Mouse (Mus musculus) spleen, postnatal 36 days (tissue): Measurements from ENCODE around the gene Bckdk.
A peak's percentile ranks its signal among the peaks of the same experiment; 100 is the strongest.

Experiments
- DNase-seq, 2 experiments: peaks; one replicate each; pipeline ENCODE4 v3.0.0; 2022; ENCODE audit warnings: low spot score in 2 of 2, mixed read lengths in 1 of 2

Gene Bckdk

DNA sequence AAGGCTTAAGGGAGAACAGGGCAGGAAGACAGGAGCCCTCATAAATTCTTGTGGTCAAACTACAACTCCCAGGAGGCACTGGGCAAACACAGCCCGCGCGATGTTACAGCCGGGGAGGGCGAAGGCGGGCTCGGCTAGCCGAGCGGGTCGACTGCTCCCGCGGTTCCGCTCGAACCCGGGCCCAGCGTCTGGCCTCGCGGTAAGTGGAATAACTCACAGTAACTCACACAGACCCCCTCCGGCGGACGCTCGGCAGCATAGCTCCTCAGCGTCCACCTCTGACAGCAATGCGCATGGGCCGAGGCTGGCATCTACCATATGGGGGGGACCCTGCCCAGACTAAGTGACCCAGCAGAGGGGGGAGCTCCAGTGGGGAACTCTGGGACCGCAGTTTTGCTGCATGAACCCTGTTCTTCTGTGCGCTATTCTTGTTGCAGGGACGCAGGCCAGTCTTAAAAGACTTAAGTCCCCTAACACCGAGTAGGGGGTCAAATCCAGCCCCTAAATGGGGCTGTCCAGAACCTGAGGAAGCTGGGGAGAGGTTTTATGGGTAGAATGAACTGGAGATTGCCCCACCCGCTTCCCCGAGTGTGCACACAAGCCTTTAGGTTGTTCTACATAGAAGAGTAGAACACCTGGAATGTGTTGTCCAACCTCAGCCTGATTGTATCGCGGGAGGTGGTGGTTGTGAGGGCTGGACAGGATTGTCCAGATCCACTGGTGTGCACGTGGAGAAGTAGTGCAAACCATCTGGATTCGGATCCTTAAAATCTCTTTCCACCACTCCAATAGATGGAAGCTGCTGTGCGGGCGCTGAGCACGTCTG lies at the start of gene Bckdk:
Gene Bckdk, plus strand, starts transcription at position 112 of the 826 bp plus-strand sequence.
- peak; percentile 78 to 80 for DNase-seq

DNA sequence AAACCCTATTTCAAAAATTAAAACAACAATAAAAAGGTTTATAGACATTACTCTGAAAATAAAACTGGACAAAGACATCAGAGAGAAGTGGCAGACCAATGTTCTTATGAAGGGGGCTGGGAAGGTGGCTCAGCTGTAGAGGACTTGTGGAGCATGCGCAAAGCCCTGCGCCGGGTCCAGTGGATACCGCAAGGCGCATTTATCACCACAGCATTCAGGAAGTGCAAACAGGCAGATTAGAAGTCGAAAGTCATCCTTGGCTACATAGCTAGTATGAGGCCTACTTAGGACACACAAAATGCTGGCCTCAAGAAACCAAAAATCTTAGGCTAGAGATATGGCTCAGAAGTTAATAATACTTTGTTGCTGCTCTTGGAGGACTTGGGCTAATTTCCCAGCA lies 45.6 kb upstream of the Bckdk start:
- DNase-seq: no peak

DNA sequence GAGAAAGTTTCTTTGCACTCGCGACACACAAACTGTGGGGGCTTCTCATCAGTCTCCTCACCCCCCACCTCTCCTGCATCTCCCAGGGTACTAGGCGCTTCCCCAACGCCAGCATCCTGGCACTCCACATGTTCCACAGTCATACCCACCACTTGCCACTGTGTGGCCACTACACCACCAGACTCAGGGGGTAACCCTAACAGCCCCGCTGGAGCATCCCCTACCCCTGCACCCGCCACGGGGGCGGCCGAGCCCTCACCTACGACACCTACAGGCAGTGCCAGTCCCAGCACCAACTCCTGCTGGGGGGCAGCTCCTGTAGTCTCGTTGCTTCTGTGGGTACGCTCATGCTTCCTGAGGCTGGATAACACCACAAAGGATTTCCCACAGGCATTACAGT lies 37.4 kb upstream of the Bckdk start:
- no peak for DNase-seq

DNA sequence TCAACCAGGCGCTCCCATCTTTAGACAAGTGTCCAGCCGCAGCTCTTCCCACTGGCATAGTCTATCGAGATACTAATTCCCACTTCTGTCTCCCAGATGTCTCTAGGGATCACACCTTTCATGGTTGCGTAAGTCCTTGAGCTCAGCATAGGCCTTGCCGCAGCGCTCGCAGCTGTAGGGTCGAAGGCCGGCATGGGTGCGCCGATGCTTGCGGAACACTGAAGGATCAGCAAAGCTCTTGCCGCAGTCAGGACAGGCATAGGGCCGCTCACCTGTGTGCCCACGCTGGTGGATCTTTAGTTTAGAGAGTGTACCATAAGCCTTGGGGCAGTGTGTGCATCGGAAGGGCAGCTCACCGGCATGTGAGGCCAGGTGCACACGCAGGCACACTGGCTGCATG lies 36.2 kb upstream of the Bckdk start:
- DNase-seq: no peak

DNA sequence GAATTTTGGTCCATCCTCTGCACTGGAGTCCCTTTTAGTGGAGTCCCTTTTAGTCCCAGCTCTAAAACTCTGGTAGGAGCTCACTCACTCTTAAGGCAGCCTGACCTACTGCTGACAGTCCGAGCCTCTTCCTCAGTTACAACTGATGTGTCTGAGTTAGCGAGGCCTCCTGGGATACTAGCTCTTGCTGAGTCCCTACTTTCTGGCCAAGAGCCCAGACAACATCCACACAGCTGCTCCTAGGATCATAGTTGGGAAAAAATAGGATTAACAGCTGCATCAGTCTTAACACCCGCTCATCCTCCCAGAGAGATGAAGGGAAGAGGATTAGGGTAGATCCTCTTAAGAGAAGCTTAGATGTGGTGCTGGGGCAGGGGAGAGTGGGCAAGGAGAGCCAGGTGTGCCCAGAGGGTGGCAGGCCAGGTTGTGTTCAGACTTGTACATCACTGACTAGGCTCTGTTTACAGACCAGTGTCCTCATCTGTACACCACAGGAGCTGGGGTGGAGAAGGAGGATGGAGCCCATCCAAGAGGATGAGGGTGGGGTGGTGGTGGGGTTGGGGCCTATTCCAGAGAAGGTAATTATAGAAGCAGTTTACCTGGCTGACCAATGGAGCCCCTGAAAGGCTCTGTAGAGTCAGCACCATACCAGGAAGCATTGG lies 34.6 kb upstream of the Bckdk start:
- DNase-seq: no peak

DNA sequence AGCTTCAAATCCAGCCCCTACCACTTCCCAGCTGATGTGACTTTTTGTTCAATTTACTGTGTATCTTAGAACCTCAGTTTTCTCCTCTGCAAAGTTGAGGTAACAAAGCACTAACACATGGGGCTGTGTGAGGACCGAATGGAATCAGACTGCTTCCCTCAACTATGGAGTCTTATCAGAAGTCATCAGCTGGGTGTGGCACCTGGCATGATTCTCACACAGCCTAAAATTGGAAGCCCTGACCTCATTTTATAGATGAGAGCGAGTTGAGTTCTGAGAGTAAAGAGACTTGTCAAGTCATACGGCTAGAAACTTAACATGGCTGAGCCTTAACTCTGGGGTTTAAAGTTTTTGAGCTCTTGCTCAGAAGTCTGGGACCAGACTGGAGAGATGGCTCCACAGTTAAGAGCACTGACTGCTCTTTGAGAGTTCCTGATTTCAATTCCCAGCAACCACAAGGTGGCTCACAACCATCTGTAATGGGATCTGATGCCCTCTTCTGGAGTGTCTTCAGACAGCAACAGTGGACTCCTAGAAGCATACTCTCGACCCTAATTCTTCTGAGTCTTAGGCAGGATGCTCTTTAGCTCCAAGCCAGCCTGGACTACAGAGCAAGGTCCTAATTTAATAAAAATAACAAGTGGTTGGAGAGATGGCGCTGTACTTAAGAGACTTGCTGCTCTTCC lies 33.6 kb upstream of the Bckdk start:
- DNase-seq: no peak

DNA sequence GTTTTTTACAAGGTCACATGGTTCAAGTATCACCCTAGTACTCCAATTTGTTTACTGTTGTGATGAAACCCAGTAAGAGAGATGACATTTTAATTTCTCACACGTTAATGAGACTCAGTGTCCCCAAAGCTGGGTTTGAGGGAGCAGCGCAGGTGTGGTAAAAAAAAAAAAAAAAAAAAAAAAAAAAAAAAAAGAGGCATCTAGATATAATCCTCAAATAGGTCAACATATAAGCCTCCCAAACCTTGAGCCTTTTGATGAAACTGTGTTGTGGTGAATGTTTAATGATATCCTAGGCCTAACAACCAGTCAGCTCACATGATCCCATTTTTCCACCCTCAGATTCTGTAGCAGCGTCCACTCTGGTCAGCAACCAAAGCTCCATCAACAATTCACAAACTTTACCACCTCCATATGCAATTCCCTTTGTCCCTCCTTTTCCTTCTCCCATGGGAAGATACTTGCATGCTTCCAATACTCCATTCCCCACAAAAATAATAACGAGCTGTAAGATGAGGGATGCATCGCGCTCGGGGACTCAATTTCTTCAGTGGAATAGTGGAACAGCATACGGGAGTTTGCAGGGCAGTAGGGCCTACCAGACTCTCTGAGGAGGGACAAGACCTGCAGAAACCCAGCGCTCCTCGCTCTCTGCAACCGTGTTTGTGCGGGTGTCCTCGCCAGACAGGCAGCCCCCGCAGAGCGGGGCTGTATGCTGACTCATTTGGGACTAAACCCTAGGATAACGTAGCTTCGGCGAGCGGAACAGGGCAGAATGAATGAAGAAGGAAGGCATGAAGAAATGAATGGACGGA lies 28.9 kb upstream of the Bckdk start:
- DNase-seq: no peak

DNA sequence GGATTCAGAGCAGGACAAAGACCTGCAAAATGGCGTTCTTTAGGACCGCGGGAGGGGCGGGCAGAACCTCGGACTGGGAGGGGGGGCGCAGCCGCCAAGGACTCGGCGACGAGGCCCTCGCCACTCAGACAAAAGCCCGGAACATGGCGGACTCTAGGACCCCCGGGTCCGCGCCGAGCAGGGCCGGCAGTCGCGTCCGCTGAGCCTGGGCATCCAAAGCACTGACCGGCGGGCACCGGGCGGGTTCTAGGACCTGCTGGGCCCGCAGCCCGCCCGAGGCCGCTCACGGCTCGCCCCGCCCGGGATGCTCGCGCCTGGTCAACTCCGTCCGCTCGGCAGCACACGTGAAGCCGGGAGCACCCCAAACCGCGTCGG lies 28.3 kb upstream of the Bckdk start:
- peak; percentile 91 to 94 for DNase-seq

DNA sequence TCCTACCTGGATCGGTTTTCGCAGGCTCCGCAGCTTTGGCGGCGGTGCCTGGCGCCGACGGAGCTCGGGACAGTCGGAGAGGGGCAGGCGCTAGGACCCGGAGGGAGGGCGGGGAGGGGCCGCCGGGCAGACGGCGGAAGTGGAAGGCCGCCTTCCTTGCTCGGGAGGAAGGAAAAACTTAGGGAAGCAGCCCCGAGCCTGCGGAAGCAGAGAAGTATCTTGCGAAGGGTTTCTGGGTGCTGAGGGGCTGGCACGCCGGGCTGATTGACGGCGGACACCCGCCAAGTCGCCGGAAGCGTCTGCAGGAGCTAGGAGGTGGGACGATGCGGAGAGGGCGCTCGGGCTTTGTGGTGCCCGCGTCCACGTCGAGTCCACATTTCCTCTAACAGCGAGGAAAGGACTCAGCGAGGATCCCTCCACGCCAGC lies 27.8 kb upstream of the Bckdk start, which contains the start of gene Zfp646:
Gene Zfp646, plus strand, starts transcription at position 181 of the 426 bp plus-strand sequence.
- DNase-seq: peak; percentile 73

DNA sequence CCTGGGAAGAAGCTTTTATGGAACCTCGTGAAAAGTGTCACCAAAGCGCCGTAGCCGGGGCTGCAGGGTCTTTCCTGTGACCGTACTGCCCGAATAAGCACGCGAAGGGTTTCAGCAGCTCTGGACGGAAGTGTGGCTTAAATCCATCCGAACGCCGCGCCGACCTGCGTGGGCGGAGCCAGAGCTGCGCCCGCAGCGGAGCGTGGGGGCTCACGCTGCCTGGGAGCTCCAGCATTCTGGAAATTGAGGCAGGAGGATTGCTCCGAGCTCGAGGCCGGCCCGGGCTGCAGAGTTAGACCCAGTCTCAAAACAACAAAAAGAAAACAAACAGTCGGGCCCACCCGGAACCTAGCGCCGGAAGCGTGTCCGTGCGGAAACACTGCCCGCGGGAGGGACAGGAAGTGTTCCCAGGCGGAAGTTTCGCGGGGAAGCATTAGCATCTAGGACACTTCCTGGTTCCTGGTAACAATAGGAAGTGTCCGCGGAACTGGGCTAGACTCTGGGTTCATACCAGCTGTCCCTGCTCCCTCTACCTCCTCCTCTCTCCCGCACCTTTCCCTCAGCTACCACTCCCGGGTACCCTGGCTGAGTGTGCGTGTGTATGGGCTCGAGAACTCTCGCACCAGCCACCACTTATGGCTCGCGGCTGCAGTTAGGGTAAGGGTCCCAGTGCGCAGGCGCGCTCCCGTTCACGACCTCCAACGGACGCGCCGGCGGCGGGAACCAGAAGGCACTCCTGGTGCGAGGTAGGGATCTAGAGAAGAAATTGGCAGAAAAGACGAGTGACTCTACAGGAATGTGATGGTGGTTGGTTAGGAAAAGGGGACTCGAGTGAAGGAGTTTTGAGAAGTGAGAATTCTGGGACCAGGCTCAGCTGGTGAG lies 27.2 kb upstream of the Bckdk start, which contains the start of gene Zfp668:
Gene Zfp668, minus strand, starts transcription at position 362 of the 882 bp plus-strand sequence.
- DNase-seq: peak; percentile 85 to 90

DNA sequence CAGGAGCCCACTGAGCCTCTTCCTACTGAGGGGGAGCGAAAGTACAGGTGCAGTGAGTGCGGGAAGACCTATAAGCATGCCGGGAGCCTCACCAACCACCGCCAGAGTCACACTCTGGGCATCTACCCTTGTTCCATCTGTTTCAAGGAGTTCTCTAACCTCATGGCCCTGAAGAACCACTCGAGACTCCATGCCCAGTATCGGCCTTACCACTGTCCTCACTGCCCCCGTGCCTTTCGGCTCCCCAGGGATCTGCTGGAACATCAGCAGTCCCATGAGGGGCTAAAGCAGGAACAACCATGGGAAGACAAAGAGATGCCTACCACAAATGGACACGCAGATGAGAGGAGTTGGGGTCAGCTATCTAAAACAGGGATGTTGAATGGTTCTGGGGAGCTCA lies 24.6 kb upstream of the Bckdk start:
- DNase-seq: no peak

DNA sequence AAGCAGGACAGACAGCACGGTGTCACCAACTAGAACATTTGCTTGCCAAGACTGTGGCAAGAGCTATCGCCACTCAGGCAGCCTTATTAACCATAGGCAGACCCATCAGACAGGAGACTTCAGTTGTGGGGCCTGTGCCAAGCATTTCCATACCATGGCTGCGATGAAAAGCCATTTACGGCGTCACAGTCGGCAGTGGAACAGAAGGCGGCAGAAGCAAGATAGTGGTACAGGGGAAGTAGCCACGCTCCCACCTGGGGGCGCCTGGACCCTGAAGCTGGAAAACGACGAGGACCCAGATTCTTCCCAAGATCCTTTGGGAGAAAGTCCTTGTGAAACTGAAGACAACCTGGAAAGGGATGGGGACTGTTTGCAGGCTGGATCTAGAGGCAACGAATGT lies 23.5 kb upstream of the Bckdk start:
- DNase-seq: no peak

DNA sequence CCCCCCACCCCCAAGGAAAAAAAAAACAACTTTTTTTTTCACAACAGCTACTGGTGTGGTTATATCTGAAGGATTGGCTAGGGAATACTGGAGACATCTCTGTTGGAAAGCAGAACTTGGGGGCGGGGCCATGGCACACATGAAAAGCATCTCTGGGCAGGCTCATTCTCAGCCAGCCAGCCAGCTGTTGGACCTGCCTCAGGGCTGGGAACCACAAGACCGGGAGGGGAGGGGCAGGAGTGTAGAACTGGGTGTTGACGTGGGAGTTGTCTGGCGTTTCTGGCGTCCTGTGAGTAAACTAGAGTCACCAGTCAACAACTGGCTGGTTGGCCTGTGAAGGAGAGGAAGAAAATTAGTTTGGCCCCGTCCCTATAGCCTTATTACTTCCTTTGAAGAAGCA lies 17.9 kb upstream of the Bckdk start:
- no peak for DNase-seq

DNA sequence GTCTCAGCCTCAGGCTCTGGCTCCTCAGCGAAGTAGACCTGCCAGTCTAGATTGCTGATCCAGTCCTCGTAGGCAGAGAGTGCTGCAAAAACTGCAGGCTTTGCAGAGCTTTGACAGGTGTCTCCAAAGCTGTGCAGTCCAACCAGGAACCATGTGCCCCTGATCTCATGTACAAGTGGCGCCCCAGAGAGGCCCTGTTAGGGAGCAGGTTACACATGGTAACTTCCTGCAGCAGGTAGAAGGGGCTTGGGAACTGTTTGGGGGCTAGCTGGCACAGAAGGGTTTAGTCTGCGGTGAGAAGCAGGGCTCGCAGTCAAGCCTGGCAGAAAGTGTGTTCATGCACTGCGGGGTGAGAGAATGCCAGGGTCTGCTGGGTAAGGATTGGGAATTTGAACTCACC lies 17.3 kb upstream of the Bckdk start:
- no peak for DNase-seq

DNA sequence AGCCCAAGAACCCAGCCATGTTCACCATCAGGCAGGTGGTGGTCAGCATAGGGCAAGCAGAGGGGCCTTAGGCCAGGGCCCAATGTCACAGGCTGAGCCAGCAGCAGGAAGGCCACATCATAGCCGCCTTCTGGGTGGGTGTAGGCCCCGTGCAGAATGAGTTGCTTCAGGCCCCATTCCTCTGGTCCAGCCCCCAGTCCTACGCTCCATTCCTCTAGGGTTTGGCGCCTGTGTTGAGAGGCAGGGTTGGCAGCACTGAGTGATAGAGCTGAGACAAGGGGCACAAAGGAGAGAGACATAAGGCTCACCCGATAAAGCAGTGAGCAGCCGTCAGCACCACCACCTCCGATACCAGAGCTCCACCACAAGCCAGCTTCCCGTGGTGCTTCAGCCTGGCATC lies 16.7 kb upstream of the Bckdk start:
- no peak for DNase-seq

DNA sequence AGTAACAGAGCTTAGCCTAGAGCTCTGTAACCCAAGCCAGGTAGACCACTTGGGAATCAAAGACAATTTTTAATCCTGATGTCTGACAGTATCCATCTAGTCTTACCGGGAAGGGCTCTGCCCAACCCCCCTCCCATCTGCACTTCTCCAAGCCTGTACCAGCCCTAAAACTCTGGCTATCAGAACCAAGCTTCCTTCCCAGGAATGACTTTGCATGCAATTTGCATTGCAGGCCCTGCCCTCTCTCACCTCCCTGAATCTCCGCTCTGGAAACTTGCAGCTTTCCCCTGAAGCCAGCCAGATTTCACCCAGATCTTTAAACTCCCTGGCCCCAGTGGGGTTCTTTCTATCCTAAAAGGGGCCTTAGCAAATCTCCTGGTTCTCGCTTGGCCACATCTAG lies 16.1 kb upstream of the Bckdk start:
- no peak for DNase-seq

DNA sequence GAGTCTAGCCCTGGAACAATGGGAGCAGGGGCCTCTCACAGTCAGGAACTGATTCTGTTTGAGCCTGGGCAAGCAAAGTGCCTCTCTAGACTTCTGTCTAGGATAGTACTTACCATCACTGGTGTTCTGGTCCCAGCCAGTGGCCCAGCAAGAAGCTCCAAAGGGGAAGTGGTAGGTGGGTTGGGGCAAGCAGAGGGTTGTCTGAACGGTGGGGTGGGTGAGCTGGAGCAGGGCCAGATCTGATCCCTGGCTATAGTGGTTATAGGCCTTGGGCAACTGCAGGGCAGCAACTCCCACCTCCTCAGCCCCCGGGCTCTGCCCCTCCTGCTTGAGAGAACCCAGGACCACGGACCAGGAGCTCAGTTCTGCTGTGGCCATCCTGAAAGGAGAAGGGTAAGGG lies 15.1 kb upstream of the Bckdk start:
- no peak for DNase-seq

DNA sequence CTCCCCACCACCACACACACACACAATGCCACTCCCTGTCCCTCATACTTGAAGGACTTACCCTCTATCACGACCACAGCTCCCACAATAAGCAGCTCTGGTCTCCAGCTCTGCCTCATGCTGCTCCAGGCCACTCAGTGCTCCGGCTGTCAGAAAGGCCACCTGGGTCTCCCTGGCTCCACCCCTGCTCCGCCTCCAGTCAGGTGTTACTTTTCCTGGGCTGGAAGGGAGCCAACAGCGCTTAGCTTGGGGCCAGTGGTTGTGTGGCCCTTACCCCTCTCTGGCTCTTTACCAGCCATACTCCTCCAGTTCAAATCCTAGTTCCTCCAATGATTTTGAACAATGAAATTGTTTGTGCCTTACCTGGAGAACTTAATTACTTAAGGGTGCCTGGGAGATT lies 13.1 kb upstream of the Bckdk start, which contains the start of gene Prss53:
Gene Prss53, minus strand, starts transcription at position 173 of the 400 bp plus-strand sequence.
- DNase-seq: no peak

DNA sequence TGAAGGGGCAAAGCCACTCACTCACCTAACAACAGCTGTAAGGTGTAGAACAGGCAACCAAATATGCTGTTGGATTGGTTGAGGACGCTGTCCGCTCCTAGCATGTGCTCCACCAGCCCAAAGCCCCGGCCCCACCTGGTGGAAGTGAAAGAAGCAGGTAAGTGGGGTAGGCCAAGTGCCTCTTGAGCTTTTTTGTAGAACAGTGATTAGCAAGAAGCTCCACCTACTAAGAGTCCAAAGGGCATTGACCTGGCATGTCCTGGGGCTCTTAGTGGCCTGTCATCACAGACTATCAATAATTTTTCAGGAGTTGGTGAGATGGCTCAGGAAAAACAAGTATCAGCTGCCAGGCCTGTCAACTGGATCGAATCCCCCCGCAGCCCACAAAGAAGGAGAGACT lies 9.4 kb upstream of the Bckdk start:
- DNase-seq: no peak

DNA sequence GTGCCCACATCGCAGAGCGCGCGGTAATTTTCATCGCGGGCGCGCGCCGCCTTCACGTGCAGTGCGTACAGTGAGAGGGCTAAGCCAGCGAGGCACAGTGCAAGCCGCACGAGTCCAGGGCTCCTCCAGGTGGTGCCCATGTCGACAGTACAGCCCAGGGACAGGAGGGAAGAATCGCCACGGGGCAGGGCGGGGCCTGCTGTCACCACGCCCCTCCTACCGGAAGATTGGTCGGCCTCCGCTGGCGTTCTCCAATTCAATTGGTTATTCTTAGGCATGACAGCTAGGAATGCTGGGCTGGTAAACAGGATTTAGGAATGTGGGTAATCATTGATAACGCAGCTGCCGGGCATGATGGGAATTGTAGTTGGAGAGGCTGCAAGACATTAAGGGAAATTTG lies 8.4 kb upstream of the Bckdk start, which contains the start of the genes Gm21974 and Vkorc1:
Gene Gm21974, minus strand, starts transcription at position 13 of the 400 bp plus-strand sequence.
Gene Vkorc1, minus strand, starts transcription at position 176 of the 400 bp plus-strand sequence.
- DNase-seq: peak; percentile 90 to 93
